11 mouse cellular contexts compared by ENCODE assay signal in the genomic region with DNA sequence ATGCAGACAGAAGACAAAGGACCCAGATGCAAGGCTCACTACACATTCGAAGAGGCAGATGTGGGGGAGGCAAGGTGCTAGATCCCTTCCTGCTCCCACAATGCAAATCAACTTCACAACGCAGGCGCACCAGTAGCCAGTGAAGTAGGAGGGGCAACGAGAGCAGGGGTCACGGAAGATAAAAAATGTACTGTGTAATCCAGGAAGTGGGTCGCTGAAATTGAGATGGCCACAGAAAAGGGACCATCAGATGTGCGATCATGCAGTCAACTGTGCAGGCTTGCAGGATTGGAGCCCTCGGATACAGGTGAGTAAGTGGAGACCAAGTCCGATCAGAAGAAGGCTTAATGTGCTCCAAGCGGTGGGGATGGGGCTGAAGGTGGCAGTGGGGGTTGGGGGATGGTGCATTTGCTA. TPM values are rescaled to one million over a fixed set of nuclear protein-coding genes. Genes with fewer than 3 reads are reported as not detected.
DNase-seq lines count a peak whose midpoint lies in the region; ATAC-seq lines count a peak whose summit lies in the region.
"Had no signal": no experiment of that assay in that cellular context is flagged by ENCODE, and none has a peak within 500 bp of the region (broad histone marks: within the 10 kb centered on the region; RNA-seq: fewer than 3 reads in every experiment).

No protein-coding gene starts in this region.

- H3K4me3 ChIP-seq in midbrain, embryonic 15.5 days: no peak overlapping the region
- H3K4me3 ChIP-seq: midbrain, embryonic 12.5 days had no signal

- 59% methylated on average over 10 of the region's 10 CpGs for WGBS in midbrain, embryonic 15.5 days

- no peak overlapping the region for H3K9ac ChIP-seq in midbrain, embryonic 15.5 days
- H3K9ac ChIP-seq: midbrain, embryonic 12.5 days had no signal

- DNase-seq in CD4-positive, CD25-positive, alpha-beta regulatory T cell, adult 2 months (ENCODE audit: low read depth, low spot score): peak; percentile 25
- DNase-seq in A20 (ENCODE audit: low read depth, low spot score) (peak; percentile 93), liver (peak; percentile 18)
- DNase-seq in induced T-regulatory cell, adult 2 months (ENCODE audit: low read depth): peak; percentile 10
- DNase-seq in embryo, embryonic 10.5 days (ENCODE audit: low spot score): no peak
- no peak for DNase-seq in right cerebral cortex, adult 18-20 months
- DNase-seq: layer of hippocampus, postnatal 36 days; retina, postnatal 1 day had no signal

- no peaks in the 10 kb centered on the region for H3K4me1 ChIP-seq in midbrain, embryonic 15.5 days
- H3K4me1 ChIP-seq: midbrain, embryonic 12.5 days had no signal

- no peaks in the 10 kb centered on the region for H3K27me3 ChIP-seq in midbrain, embryonic 15.5 days (replicated peaks)
- H3K27me3 ChIP-seq: midbrain, embryonic 12.5 days had no signal

- no peaks in the 10 kb centered on the region for H3K36me3 ChIP-seq in midbrain, embryonic 15.5 days (replicated peaks)
- H3K36me3 ChIP-seq: midbrain, embryonic 12.5 days had no signal

- no peak for ATAC-seq in CD4-positive, CD25-positive, alpha-beta regulatory T cell, adult 4 months
- no peak for ATAC-seq in midbrain, embryonic 15.5 days (replicated peaks)

- no peak overlapping the region for H3K4me2 ChIP-seq in midbrain, embryonic 15.5 days
- H3K4me2 ChIP-seq: midbrain, embryonic 12.5 days had no signal

- no peak overlapping the region for H3K27ac ChIP-seq in midbrain, embryonic 15.5 days
- H3K27ac ChIP-seq: midbrain, embryonic 12.5 days had no signal

- no peaks in the 10 kb centered on the region for H3K9me3 ChIP-seq in midbrain, embryonic 15.5 days
- H3K9me3 ChIP-seq: midbrain, embryonic 12.5 days had no signal

RNA-seq across cellular contexts. Expression of a gene that starts 27.0 kb away (rescaled TPM):
- not detected for polyA plus RNA-seq in CD4-positive, CD25-positive, alpha-beta regulatory T cell, adult 4 months (2017; shearing (Covaris generic))
- 0.73 and 1.0 TPM in 2 replicates for polyA plus RNA-seq in midbrain, embryonic 15.5 days (2015; fragmentation: Nextera tagmentation; extraction: Ambion mirVana)

RNA-seq across cellular contexts. Expression of a gene that starts 40.4 kb away (rescaled TPM):
- polyA plus RNA-seq in CD4-positive, CD25-positive, alpha-beta regulatory T cell, adult 4 months (2017; shearing (Covaris generic)): 1 to 10 TPM; 3.8 to 6.2 TPM
- polyA plus RNA-seq in midbrain, embryonic 15.5 days (2015; fragmentation: Nextera tagmentation; extraction: Ambion mirVana): 5.5 and 5.6 TPM in 2 replicates

Comparison
In these comparisons a context has a peak if more than half of its experiments do, and no peak if none do; other contexts are left out.
1. DNase-seq: peak in CD4-positive, CD25-positive, alpha-beta regulatory T cell, adult 2 months (single experiment), A20 (single experiment), induced T-regulatory cell, adult 2 months (single experiment) and liver (single experiment); none in embryo, embryonic 10.5 days (single experiment) and right cerebral cortex, adult 18-20 months (single experiment).